ENCODE assay signal across 10 mouse cellular contexts in the genomic region with DNA sequence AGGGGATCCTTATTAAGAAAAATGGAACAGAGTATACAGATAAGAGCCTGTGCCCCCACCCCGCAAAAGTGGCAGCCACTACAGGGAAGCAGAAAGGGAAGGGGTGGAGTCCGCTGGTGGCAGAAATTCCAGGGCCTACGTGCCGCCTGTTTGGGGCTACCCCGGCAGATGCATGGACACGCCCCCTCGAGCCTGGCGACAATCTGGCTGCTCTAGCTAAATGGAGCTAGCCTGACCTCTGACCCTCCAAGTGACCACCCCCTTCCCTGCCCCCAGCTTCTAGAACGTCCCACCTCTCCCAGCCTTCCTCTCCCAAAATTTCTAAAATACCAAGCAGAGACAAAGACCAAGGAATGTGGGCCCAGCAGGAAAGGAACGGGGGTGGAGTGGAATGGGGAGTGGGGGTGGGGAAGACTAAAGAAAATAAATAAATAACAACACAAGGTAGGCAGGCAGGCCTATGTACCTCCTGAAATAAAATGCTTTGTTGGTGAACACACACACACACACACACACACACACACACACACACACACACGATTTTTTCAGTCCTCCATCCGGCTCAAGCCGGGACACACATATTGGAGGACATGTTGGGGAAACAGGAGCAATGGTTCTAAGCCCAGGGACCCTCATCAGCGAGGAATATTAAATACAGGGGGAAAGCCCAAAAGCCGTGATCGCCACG. TPM values are rescaled to one million over a fixed set of nuclear protein-coding genes. Genes with fewer than 3 reads are reported as not detected.
DNase-seq lines count a peak whose midpoint lies in the region; ATAC-seq lines count a peak whose summit lies in the region.
"Had no signal": no experiment of that assay in that cellular context is flagged by ENCODE, and none has a peak within 500 bp of the region (broad histone marks: within the 10 kb centered on the region; RNA-seq: fewer than 3 reads in every experiment).

No protein-coding gene starts in this region.

- no peaks in the 10 kb centered on the region for H3K36me3 ChIP-seq in forebrain, embryonic 13.5 days (ENCODE audit: poor library complexity, severe bottlenecking)
- no peaks in the 10 kb centered on the region for H3K36me3 ChIP-seq in intestine, embryonic 14.5 days (ENCODE audit: control insufficient read depth, insufficient read depth, low read length)
- no peaks in the 10 kb centered on the region for H3K36me3 ChIP-seq in liver, embryonic 16.5 days (ENCODE audit: control insufficient read depth, insufficient read depth)

- no peak overlapping the region for H3K27ac ChIP-seq in forebrain, embryonic 13.5 days
- H3K27ac ChIP-seq in intestine, embryonic 14.5 days (ENCODE audit: low read depth): no peak overlapping the region
- H3K27ac ChIP-seq in liver, embryonic 16.5 days (ENCODE audit: low read length): no peak overlapping the region

- H3K9ac ChIP-seq in forebrain, embryonic 13.5 days: no peak overlapping the region
- no peak overlapping the region for H3K9ac ChIP-seq in intestine, embryonic 14.5 days (ENCODE audit: low read length)
- no peak overlapping the region for H3K9ac ChIP-seq in liver, embryonic 16.5 days (ENCODE audit: low read depth, low read length)

- WGBS in forebrain, embryonic 13.5 days: 11% methylated on average over 17 of the region's 17 CpGs
- WGBS in intestine, embryonic 14.5 days: 29% methylated on average over 17 of the region's 17 CpGs
- WGBS in liver, embryonic 16.5 days (ENCODE audit: insufficient replicate concordance): 28% methylated on average over 17 of the region's 17 CpGs

- H3K4me3 ChIP-seq in forebrain, embryonic 13.5 days: no peak overlapping the region
- no peak overlapping the region for H3K4me3 ChIP-seq in intestine, embryonic 14.5 days (ENCODE audit: low read depth, low read length)
- no peak overlapping the region for H3K4me3 ChIP-seq in liver, embryonic 16.5 days (ENCODE audit: low read depth, low read length)

- DNase-seq in lung, adult 18-20 months: peak; percentile 46 to 56
- DNase-seq in lung, postnatal 25 days (ENCODE audit: low spot score): no peak
- no peak for DNase-seq in intestine, embryonic 14.5 days (ENCODE audit: low spot score)
- no peak for DNase-seq in ovary, postnatal 36 days (ENCODE audit: low spot score)
- DNase-seq in layer of hippocampus, postnatal 25 days (ENCODE audit: extremely low spot score in 1 of 2, low spot score in 1 of 2): no peak
- DNase-seq in adrenal gland, adult 8-10 months: no peak

- H3K4me1 ChIP-seq in forebrain, embryonic 13.5 days: peaks cover 33% of the 10 kb centered on the region
- H3K4me1 ChIP-seq in intestine, embryonic 14.5 days (replicated peaks; ENCODE audit: control insufficient read depth, insufficient read depth, low read length): peaks cover 20% of the 10 kb centered on the region
- peaks cover 10% of the 10 kb centered on the region for H3K4me1 ChIP-seq in liver, embryonic 16.5 days (ENCODE audit: control insufficient read depth, low read depth, low read length)

- no peaks in the 10 kb centered on the region for H3K9me3 ChIP-seq in forebrain, embryonic 13.5 days (replicated peaks)
- H3K9me3 ChIP-seq in intestine, embryonic 14.5 days (ENCODE audit: control insufficient read depth, low read length): no peaks in the 10 kb centered on the region
- H3K9me3 ChIP-seq in liver, embryonic 16.5 days (replicated peaks; ENCODE audit: control insufficient read depth, low read length): no peaks in the 10 kb centered on the region

- H3K4me2 ChIP-seq in forebrain, embryonic 13.5 days: peak overlapping the region; percentile 30
- peak overlapping the region; percentile 7; the same call in 1 of the 2 replicates for H3K4me2 ChIP-seq in intestine, embryonic 14.5 days (ENCODE audit: low read length)
- H3K4me2 ChIP-seq in liver, embryonic 16.5 days (ENCODE audit: low read depth, low read length): 0 out of 2 replicates have a peak overlapping the region, but pooled peaks have one; percentile 4

- peak; percentile 56 for ATAC-seq in forebrain, embryonic 13.5 days
- ATAC-seq in intestine, embryonic 14.5 days (replicated peaks; ENCODE audit: low FRiP score, low TSS enrichment, low read depth): peak; percentile 13; the same call in 1 of the 2 replicates
- ATAC-seq in liver, embryonic 16.5 days (ENCODE audit: low read depth): peak; percentile 65
- ATAC-seq: Patski had no signal

- 0 out of 2 replicates have a peak, but pooled peaks cover 3% of the 10 kb centered on the region for H3K27me3 ChIP-seq in forebrain, embryonic 13.5 days
- H3K27me3 ChIP-seq in intestine, embryonic 14.5 days (replicated peaks; ENCODE audit: control insufficient read depth, insufficient read depth, low read length): no peaks in the 10 kb centered on the region
- H3K27me3 ChIP-seq in liver, embryonic 16.5 days (ENCODE audit: control insufficient read depth, insufficient read depth, low read depth, low read length): no peaks in the 10 kb centered on the region
- H3K27me3 ChIP-seq: Patski had no signal

RNA-seq across cellular contexts. Expression of gene C130032M10Rik, which starts 12.6 kb away (rescaled TPM):
- polyA plus RNA-seq in forebrain, embryonic 13.5 days (2015; fragmentation: Nextera tagmentation; extraction: Ambion mirVana): not detected in 2 replicates
- polyA plus RNA-seq in intestine, embryonic 14.5 days (2014; fragmentation: Nextera tagmentation; extraction: Ambion mirVana): 0.46 TPM in 1 of 2 replicates, not detected in the other
- polyA plus RNA-seq in liver, embryonic 16.5 days (2015; fragmentation: Nextera tagmentation; extraction: Ambion mirVana): not detected in 2 replicates
- total RNA-seq in layer of hippocampus, postnatal 25 days (2021): not detected
- under 1 TPM in 1 of 4 experiments, not detected in 3; 0.43 TPM for total RNA-seq in adrenal gland, adult 8-10 months (2022)
- total RNA-seq: left cerebral cortex, postnatal 10 days had no signal
- polyA plus RNA-seq: Patski had no signal

RNA-seq across cellular contexts. Expression of gene Ccr4, which starts 23.4 kb away (rescaled TPM):
- not detected in 2 replicates for polyA plus RNA-seq in forebrain, embryonic 13.5 days (2015; fragmentation: Nextera tagmentation; extraction: Ambion mirVana)
- polyA plus RNA-seq in intestine, embryonic 14.5 days (2014; fragmentation: Nextera tagmentation; extraction: Ambion mirVana): 0.08 TPM in 2 replicates
- not detected in 2 replicates for polyA plus RNA-seq in liver, embryonic 16.5 days (2015; fragmentation: Nextera tagmentation; extraction: Ambion mirVana)
- not detected for total RNA-seq in layer of hippocampus, postnatal 25 days (2021)
- not detected for total RNA-seq in adrenal gland, adult 8-10 months (2022)
- total RNA-seq: left cerebral cortex, postnatal 10 days had no signal
- polyA plus RNA-seq: Patski had no signal

RNA-seq across cellular contexts. Expression of gene Trim71, which starts 36.0 kb away (rescaled TPM):
- 0.13 and 0.14 TPM in 2 replicates for polyA plus RNA-seq in forebrain, embryonic 13.5 days (2015; fragmentation: Nextera tagmentation; extraction: Ambion mirVana)
- polyA plus RNA-seq in intestine, embryonic 14.5 days (2014; fragmentation: Nextera tagmentation; extraction: Ambion mirVana): 2.7 and 2.9 TPM in 2 replicates
- 0.69 and 0.71 TPM in 2 replicates for polyA plus RNA-seq in liver, embryonic 16.5 days (2015; fragmentation: Nextera tagmentation; extraction: Ambion mirVana)
- 1 to 10 TPM in 1 of 2 experiments, under 1 TPM in 1; 0.91 to 1.2 TPM for total RNA-seq in layer of hippocampus, postnatal 25 days (2021)
- total RNA-seq in adrenal gland, adult 8-10 months (2022): under 1 TPM in 1 of 4 experiments, not detected in 3; 0.03 TPM
- polyA plus RNA-seq: Patski had no signal

Comparison
In these comparisons a context has a peak if more than half of its experiments do, and no peak if none do; other contexts are left out.
1. DNase-seq: peak in lung, adult 18-20 months (2 of 2); none in lung, postnatal 25 days (single experiment), intestine, embryonic 14.5 days (single experiment), ovary, postnatal 36 days (single experiment), layer of hippocampus, postnatal 25 days (0 of 2) and adrenal gland, adult 8-10 months (single experiment).
2. ATAC-seq: peak in every context shown above with its lines; median percentile 65 in liver, embryonic 16.5 days; 56 in forebrain, embryonic 13.5 days; 13 in intestine, embryonic 14.5 days.
3. Peak in every context shown above with its lines, with median percentiles within 50 percentile points of each other: H3K4me2 ChIP-seq.